Mouse (Mus musculus) adipocyte (in vitro differentiated cells): Measurements from ENCODE around the gene Rergl.
A peak's percentile ranks its signal among the peaks of the same experiment; 100 is the strongest.

ENCODE experiments used
- DNase-seq: peaks from one replicate; pipeline ENCODE4 v3.0.0-alpha.2; 2016; ENCODE audit warnings: low spot score

The Rergl gene

GRCm38 (mm10) chr6:139501876-139502275 lies at the start of gene Rergl:
Rergl (minus strand) TSS chr6:139501976.
- no peak for DNase-seq

- DNase-seq = peak; percentile 21
Observed at GRCm38 (mm10) chr6:139538469-139538868, 36.7 kb upstream of the Rergl start.

- no peak for DNase-seq
Observed at GRCm38 (mm10) chr6:139525406-139525805, 23.6 kb upstream of the Rergl start.

GRCm38 (mm10) chr6:139524288-139524687 lies 22.5 kb upstream of the Rergl start:
- no peak for DNase-seq

- no peak for DNase-seq
Observed at GRCm38 (mm10) chr6:139514938-139515510, 13.2 kb upstream of the Rergl start.

GRCm38 (mm10) chr6:139479730-139480129 lies 22.0 kb downstream of the Rergl start:
- no peak for DNase-seq

GRCm38 (mm10) chr6:139464980-139465379 lies 36.8 kb downstream of the Rergl start:
- DNase-seq = no peak

GRCm38 (mm10) chr6:139464292-139464691 lies 37.5 kb downstream of the Rergl start:
- no peak for DNase-seq

- DNase-seq = no peak
Observed at GRCm38 (mm10) chr6:139461094-139461493, 40.7 kb downstream of the Rergl start.

- DNase-seq = no peak
Observed at GRCm38 (mm10) chr6:139460470-139460869, 41.3 kb downstream of the Rergl start.

GRCm38 (mm10) chr6:139443999-139444398 lies 57.8 kb downstream of the Rergl start:
- no peak for DNase-seq
